Mouse (Mus musculus): Measurements from ENCODE around the gene Gimap5. TPM values are rescaled to one million over a fixed set of nuclear protein-coding genes. Genes with fewer than 3 reads are reported as not detected.

The Gimap5 gene
- under 1 TPM; 0.62 to 0.99 TPM for total RNA-seq (2021)
- long read RNA-seq: 0 reads

DNA sequence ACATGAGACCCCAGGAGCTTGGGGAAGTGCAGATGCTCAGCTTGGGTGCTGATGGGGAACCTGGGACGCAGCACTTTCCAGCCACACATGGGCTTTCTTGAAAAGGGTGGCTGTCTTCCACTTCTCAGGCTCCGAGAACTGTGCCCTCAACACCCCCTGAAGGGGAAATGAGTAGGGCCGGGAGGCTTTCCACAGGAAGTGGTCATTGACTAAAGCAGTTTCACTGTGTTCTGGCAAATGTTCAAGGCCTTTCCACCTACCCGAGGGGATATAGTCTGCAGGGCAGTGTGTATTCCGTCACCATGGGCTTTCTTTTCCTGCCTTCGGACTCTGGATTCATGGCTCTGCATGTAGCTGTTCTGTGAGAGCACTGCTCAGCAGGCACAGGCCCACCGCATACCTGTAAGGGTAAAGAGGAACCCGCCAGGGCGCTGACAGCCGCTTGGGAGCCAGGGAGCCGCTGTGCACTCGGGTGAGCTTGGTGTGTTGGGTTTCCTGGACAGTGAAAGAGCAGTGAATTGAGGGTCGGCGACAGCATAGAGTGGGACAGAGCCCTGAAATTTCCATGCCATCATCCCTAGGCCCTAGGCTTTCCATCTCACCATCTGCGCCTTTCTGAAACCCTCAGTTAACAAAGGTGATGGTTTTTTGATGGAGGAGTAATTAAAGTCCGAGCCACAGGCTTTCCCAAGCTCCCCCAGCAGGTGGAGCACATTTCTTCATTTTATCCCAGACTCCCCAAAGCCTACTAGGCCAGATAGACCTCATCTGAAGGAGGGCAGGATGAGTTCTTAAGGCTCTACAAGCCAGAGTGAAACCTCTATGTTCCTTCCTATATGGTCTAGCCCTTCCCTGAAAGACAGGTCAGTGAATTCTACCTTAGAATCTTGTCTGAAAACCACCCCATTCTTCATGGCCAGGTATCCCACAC, at the start of gene Gimap5:
Gimap5 (plus strand) TSS at position 239 of the 931 bp plus-strand sequence.
- peak in 1 of 2 experiments; percentile 31 for DNase-seq (ENCODE audit: low spot score in 2 of 2)

DNA sequence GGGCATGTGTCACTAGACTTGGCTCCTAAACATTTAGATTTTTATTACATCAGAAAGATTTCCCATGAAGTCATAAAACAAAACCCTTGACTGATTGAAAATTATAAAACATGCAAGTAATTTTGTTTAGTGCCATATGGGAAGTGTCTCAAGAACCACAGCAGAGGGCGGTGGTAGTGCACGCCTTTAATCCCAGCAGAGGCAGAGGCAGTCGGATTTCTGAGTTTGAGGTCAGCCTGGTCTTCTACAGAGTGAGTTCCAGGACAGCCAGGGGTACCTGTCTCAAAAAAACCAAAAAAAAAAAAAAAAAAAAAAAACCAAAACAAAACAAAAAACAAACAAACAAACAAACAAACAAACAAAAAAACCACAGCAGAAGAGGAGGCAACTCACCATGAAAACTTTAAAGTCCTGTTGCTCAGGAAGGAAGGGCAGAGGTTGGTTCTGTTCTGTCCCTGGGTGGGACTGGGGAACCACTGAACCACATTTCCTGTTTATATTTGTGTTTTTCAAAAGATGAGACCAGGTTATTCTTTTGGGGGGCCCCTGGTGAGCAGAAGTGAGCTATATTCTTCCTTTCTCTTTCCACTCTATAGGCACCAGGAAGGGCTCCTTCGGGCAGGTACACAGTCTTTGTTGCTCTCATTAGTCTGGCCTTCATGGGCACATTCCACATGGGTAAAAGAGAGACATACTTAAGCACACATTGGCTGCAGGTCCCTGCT, 49.0 kb upstream of the Gimap5 start:
- no peak for DNase-seq (ENCODE audit: low spot score in 2 of 2)

DNA sequence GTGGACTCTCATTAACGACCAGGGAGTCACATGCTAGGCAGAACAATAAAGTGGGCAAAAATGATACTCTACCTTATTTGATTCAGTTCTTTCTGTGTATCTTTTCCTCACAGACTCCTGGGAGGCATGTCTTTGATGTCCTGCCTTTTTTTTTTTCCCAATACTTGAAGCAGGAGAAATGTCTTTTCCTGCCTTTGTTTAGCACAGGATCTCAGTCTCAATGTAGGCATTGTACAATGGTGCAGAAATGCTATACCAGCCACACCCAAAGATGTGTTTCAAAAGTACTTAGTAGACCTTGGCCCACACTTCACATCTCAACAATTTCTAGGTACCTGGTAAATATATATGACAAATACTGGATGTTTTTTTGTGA, 48.5 kb upstream of the Gimap5 start:
- no peak for DNase-seq (ENCODE audit: low spot score in 2 of 2)

DNA sequence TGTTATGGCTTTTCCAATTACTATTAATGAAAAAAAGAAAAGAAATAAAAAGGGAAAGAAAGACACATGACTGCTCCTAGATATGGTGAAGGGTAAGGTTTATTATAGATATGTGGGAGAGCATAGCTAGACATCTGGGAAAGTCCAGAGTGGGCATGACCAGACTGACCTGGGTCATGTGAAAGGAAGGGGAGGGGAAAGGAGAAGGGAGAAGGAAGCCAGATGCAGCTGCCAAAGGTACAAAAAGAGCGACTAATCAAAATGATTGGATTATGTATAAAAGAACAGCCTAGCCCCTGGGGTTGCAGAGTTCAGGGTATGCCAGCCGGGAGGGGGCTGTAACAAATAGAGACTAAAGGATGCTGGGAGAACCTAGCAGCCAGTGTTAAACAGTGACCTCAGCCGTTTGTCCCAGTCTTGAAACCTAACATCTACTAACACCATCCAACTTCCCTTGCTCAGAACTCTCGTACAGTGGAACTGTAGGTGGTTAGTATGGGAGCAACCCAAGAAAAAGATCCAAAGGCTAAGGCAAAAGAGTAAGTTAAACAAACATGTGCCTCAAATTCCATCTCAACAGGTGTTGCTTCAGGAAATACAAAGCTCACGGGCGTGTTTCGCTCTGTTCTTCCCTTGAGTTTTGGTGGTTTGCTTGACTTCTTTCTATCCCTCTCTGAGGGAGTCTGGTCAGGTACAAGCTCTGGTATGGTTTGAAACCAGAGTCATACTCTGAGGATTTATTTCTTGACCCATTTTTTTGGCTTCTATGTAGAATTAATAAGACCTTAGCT, 47.7 kb upstream of the Gimap5 start:
- DNase-seq (ENCODE audit: low spot score in 2 of 2): no peak

DNA sequence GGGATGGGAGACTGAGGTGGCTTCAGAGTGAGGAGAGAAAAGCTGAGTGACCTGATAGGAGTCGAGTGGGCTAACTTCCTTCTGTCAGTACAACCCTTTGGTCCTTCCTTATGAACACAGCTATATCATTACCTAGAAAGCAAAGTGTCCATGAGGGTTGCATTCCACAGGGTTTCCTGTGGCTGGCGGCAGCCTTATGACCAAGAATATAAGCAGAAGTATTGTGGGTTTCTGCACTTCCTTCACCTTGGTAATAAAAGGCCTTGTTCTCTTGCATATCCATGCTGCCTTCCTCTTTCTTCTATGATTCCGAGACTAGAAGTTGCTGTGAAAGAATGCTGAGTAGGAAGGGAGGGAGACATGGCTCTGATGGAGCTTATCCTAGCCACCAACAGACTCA, 47.1 kb upstream of the Gimap5 start:
- DNase-seq (ENCODE audit: low spot score in 2 of 2): no peak

DNA sequence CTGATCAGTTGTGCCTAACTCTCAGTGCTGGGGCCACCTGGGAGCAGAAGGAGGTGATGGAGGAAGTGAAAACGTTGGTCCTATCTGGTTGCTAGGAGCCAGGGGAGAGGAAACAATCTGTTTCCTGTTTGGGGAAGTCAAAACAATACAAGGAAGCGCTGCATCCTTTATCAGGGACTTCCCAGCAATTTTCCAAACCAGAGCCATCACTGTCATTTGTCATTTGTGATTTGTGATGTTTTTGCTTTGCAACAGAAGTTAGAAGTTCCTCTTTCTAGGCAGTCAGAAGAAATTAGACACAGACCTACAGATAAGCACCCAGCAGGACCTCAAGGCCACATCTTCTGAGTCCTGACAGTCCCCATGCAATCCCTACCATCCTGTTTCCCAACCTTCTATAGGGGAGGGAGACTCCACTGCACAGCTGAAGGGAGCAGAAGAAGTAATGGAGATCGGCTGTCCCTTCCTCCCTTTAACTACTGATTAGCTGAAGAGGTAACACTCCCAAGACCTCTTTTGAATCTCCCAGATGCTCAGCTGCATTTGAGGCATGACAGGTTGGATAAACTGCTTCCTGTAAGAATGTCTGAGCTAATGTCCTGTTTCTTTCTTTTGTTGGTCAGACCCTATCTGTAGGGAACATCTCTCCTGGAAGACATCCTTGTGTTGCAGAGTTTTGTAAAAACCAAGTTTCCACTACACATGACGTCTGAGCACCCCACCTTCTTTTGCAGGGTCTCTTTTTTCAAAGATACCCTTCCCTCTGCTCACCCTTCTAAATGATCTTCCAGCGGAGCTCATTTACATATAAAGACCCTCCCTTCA, 45.5 kb upstream of the Gimap5 start:
- DNase-seq (ENCODE audit: low spot score in 2 of 2): no peak

DNA sequence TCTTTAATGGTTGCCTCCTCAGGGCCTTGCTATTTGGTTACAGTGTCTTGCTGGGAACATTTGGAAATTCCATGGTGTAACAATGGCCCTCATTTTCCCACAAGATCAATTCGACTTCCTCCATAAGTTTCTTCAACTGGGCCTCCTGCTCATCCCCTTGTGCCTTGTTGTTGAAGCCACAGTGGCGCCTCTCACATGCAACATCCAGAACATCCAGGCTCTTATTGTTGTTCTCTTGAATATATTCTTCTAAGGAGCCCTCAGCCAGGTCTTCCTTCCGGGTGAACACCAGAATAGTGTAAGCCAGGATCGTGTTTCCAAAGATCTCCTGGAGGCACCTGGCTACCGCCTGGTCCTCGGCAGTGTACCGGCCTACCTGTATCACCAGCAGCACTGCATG, 43.9 kb upstream of the Gimap5 start:
- no peak for DNase-seq (ENCODE audit: low spot score in 2 of 2)

DNA sequence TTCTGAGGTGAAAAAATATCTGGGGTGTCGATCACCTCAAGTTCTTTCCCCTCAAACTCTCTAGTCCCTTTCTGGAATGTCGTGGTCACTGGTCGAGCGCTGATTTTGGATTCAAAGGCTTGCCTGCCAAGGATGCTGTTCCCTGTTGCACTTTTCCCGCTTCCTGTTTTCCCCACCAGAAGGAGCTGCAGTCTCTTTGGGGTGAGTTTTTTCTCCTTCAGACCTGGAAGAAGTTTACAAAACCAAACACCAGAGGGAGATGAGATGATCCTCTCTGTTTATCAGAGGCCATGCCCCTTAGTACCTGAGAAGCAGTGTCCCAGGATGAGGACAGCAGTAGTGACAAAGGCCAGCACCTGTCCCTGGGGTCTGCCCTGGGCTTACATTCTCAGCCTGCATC, 43.4 kb upstream of the Gimap5 start:
- DNase-seq (ENCODE audit: low spot score in 2 of 2): no peak

DNA sequence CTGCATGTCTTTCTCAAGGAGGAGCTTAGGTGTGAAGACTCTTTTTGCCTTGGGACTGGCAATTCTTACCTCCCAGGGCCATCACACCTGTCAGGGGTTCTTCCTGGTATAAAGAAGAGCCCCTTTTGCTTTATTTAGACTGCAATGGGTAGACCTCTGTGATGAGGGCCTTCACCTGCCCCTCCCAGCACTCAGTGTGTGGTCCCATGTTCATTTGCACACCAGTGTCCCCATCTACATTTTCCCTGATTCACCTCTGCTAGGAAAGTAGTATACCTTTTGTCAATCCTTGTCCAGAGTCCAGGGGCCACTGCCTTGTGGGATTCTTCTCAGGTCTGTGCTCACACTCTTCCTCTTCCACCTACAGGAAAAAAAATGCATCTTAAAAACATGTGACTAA, 41.9 kb upstream of the Gimap5 start:
- no peak for DNase-seq (ENCODE audit: low spot score in 2 of 2)

DNA sequence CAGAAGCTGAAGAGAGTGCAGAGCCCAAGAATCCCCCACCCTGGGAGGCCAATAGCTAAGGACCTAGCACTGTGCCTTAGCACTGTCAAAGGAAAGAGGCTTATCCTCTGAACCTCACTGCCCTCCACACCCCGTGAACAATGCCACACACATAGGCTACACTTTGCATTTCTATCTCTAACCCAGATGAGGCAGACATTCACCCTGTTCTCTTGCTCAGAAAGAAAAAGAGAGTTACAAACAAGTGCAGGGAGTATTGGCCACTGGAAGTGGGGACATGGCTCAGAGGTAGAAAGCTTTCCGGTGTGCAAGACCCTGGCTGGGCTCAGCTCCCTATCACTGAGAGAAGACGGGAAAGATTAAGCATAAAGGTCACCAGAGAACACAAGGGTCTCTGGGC, 39.9 kb upstream of the Gimap5 start:
- no peak for DNase-seq (ENCODE audit: low spot score in 2 of 2)

DNA sequence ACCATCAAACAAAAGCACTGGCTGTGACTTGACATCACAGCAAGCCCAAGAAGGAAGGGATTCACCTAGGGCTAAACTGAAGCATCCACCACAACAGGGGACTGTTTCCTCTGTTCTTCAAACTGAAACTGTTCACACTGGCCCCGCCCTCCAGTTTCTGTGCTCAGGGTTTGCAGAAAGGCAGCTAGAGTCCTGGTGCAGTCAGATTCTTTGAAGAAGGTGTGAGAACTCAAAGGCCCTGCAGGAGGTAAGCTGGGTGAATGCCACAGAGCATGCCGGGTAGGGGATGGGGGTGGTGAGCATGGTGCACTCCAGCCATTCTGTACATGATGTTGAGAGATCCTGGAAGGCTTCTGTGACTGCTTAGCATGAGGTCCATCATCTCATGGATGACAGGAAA, 27.5 kb upstream of the Gimap5 start, which contains the start of the genes Gm28053 and Gimap7:
Gm28053 (plus strand) TSS at position 153 of the 400 bp plus-strand sequence.
Gimap7 (plus strand) TSS at position 167 of the 400 bp plus-strand sequence.
- DNase-seq (ENCODE audit: low spot score in 2 of 2): no peak

DNA sequence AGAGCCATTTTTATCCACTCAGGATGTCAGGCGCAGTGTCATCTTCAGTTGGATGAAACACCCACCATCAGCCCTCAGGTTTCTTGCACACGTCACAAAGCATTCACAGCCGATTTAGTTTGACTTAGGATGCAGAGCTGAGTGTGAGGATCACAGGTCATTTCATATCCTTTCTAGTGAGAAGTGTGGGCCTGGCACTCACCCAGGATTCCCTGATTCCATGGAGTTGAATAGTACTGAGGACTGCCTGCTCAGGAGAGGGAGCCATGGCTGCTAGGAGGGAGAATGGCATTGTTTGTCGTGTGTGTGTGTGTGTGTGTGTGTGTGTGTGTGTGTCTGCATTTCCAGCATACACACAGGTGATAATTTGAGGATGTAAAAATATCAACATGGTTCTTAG, 25.7 kb upstream of the Gimap5 start:
- no peak for DNase-seq (ENCODE audit: low spot score in 2 of 2)

DNA sequence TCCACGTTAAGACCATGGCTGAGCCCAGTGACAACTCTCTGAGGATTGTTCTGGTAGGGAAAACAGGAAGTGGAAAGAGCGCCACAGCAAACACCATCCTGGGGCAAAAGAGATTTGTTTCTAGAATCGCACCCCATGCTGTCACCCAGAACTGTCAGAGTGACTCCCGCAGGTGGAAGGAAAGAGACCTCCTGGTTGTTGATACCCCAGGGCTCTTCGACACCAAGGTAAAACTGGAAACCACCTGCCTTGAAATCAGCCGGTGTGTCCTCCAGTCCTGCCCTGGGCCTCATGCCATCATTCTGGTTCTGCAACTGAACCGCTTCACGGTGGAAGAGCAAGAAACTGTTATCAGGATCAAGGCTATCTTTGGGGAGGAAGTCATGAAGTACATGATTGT, 22.5 kb upstream of the Gimap5 start:
- DNase-seq (ENCODE audit: low spot score in 2 of 2): no peak

DNA sequence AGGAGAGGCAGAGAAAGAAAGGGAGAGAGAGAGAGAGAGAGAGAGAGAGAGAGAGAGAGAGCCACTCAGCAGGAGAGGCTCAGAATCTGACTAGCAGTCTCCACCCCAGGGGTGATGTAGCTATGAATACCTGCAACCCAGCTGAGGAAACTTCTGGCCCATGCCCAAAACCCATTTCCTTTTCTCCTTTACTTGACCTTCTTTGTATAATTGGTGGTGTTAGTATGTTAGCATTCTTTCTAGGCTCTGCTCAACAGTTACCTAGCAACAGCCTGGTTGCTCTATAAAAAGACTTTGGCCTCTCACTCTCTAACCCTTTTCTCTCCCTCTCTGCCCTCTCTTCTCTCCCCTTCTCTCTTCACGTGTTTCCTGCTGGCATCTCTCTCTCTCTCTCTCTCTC, 20.5 kb upstream of the Gimap5 start:
- peak in 1 of 2 experiments; percentile 19 for DNase-seq (ENCODE audit: low spot score in 2 of 2)

DNA sequence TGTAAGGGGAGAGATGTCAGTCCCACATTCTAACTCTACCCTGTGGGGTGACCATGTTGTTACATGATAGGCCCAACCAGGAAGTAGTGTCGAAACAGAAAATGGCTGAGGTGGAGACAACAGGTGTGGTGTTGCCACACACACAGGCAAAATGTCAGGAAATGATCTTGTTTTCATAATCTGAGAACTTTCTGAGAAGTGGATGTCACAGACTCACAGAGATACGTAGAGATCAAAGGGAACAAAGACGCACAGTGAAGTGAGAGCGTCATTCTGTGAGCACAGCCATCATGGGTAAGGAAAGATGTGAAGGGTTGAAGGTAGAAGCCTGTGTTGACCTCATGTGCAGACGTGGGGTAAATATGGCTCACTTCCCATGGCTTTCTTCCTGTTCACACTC, 18.2 kb upstream of the Gimap5 start:
- DNase-seq (ENCODE audit: low spot score in 2 of 2): no peak

DNA sequence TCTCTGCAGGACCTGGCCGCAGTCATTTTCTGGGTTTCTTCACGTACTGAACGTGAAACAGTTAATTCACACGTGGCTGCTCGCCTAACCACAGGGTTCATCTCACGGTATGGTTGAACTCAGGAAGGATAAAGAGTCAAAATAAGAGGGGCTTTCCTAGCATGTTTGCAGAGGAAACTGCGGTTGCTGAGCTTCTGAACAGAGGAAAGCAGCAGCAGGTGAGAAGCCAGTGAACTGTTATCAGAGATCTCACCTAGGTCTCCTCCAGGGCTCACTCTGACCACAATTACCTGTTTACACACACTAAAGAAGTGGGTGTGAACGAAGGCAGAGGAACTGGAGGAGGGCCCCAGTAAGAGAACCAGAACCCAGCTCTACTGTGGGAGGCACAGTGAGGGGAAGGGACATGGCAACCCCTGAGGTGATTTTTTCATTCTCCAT, 13.1 kb upstream of the Gimap5 start:
- DNase-seq (ENCODE audit: low spot score in 2 of 2): no peak

DNA sequence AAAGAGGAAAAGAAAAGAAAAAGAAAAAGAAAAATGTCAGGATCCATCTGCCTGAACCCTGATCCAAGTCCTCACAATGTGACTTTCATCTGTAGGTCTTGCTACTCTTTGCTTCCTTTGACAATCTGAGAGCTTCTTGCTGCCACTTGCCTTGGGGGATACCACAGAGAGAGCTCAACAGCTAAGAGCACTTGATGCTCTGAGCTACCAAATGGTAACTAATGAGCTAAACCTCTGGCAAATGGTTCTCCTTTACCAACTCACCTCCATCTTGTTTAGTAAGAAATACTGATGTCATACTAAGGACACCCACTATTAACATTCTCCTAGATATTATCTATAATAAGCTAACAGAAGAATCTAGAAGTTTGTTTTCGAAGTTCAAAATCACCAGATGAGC, 12.3 kb upstream of the Gimap5 start:
- no peak for DNase-seq (ENCODE audit: low spot score in 2 of 2)

DNA sequence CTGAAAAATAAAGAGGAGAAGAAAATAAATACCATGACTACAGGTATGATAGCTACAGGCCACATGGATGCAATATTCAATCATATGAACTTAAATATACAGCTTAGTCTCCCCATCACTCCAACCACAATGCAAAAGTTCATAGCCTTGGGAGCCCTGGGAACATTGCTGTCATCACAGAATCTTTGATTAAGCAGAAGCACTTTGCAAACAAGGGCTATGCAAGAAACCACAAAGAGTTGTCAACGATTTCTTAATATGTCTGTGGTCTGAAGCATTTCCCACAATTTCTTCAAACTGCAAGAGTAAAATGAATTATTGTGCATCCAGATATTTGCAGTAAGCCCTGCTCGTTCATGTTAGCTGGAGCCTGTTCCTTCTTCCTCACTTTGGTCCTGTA, 8.9 kb upstream of the Gimap5 start:
- no peak for DNase-seq (ENCODE audit: low spot score in 2 of 2)

DNA sequence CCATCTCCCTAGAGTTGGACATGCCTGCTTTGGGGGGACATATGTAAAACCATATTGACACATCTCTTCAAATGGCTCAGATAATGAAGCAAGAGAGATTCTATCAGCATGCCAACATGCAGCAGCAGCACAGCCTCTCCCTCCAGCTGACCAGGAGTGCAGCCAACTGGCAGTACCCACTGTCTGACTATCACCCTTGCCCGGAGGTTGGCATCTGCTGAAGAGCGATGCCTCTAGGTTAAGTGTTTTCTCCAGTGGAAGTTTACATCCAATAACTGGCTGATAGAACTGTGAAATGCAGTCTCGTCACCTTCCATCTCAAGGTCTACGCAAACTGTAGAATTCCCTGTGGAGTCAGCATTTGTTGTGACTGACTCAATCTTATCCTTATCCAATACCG, 8.3 kb upstream of the Gimap5 start:
- no peak for DNase-seq (ENCODE audit: low spot score in 2 of 2)

DNA sequence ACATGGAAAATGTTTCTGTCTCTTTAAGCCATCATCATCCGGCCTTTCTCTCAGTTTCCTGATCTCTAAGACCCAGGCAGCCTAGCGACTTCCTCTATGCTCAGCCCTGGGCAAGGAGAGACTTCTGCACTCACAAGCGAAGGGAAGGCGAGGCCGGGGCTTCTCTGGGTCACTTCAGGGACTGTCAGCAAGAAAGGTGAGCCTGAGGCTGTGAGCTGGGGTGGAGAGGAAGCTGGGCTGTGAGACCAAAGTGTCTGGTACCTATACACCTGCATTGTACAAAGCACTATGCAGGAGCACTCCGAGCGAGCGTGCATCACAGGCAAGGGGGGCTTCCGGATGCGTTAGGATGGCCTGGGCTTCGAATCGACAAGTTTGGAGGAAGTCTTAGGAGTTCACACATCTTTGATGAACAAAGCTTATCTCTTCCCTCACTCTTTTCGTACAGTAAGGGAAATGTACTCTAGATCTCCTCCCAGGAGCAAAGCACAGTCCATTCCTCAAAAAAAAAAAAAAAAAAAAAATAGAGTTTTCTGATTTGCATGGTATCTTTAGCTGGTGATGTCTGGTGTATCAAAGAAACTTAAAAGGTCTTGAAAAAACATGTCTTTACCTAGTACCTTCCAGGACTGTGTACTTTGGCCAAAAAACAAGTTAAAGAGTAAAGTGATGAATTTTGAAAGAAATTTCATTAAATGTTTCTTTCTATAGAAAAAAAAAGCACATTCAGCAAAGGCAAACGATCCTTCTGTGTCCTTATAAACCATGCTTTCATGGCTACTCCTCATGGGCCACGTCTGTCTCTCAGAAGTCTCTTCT, 6.8 kb upstream of the Gimap5 start, which contains the start of gene Gimap1:
Gimap1 (plus strand) TSS at position 94 of the 819 bp plus-strand sequence.
- no peak for DNase-seq (ENCODE audit: low spot score in 2 of 2)
